10 mouse cellular contexts compared by ENCODE assay signal in the genomic region with DNA sequence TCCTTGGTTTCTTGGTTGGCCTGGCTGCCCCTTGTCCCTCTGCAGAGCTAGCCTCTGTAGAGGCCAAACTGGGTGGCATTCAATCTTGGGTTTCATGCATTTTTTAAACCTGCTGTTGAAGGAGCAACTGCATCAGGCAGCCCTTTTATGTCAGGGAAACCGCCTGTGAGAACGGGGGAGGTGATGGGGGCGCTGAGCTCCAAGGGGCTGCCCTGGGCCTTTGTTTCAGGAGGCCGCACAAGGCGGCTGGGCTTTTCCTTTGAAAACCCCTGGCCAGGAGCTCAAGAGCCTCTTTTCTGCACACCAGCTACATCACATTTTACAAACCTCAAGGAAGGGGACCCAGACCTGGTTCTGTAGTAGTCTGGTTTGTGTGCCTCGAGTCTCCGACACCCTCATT. TPM values are rescaled to one million over a fixed set of nuclear protein-coding genes. Genes with fewer than 3 reads are reported as not detected.
DNase-seq lines count a peak whose midpoint lies in the region; ATAC-seq and TF ChIP-seq lines count a peak whose summit lies in the region.
"Had no signal": no experiment of that assay in that cellular context is flagged by ENCODE, and none has a peak within 500 bp of the region (broad histone marks: within the 10 kb centered on the region; RNA-seq: fewer than 3 reads in every experiment).

No protein-coding gene starts in this region.

- peak overlapping the region; percentile 70 for H3K27ac ChIP-seq in heart, embryonic 10.5 days
- peak overlapping the region; percentile 74 for H3K27ac ChIP-seq in hindbrain, embryonic 12.5 days
- 0 out of 2 replicates have a peak overlapping the region, but pooled peaks have one; percentile 3 for H3K27ac ChIP-seq in midbrain, postnatal 0 days (ENCODE audit: low read depth, low read length)

- no peak for DNase-seq in heart, embryonic 10.5 days (ENCODE audit: low spot score)
- DNase-seq in heart, adult 8-10 months (ENCODE audit: low spot score): no peak
- DNase-seq in embryo, embryonic 10 days (ENCODE audit: low spot score): peak; percentile 72
- no peak for DNase-seq in midbrain, postnatal 0 days (ENCODE audit: low spot score)
- DNase-seq in adrenal gland, adult 18-20 months (ENCODE audit: low spot score in 2 of 2): no peak
- no peak for DNase-seq in cerebellum, postnatal 14 days
- DNase-seq: lung, adult 18-20 months had no signal

- H3K9me3 ChIP-seq in heart, embryonic 10.5 days: no peaks in the 10 kb centered on the region
- H3K9me3 ChIP-seq in hindbrain, embryonic 12.5 days (replicated peaks): no peaks in the 10 kb centered on the region
- H3K9me3 ChIP-seq in midbrain, postnatal 0 days (ENCODE audit: low read length): no peaks in the 10 kb centered on the region

- H3K27me3 ChIP-seq in heart, embryonic 10.5 days (ENCODE audit: insufficient read depth, poor library complexity, severe bottlenecking): peaks cover 38% of the 10 kb centered on the region
- H3K27me3 ChIP-seq in hindbrain, embryonic 12.5 days: peaks cover 53% of the 10 kb centered on the region
- H3K27me3 ChIP-seq in midbrain, postnatal 0 days (ENCODE audit: insufficient read depth, low read length): no peaks in the 10 kb centered on the region; the same call in 1 of the 2 replicates

- no peak for TF ChIP-seq CTCF in midbrain, postnatal 0 days (IDR thresholded peaks at IDR 0.05)

- no peak overlapping the region for H3K9ac ChIP-seq in hindbrain, embryonic 12.5 days
- H3K9ac ChIP-seq in midbrain, postnatal 0 days (replicated peaks; ENCODE audit: low read length, poor library complexity, severe bottlenecking): no peak overlapping the region

- H3K36me3 ChIP-seq in heart, embryonic 10.5 days: no peaks in the 10 kb centered on the region
- no peaks in the 10 kb centered on the region for H3K36me3 ChIP-seq in hindbrain, embryonic 12.5 days
- H3K36me3 ChIP-seq in midbrain, postnatal 0 days (ENCODE audit: insufficient read depth, low read length): no peaks in the 10 kb centered on the region

- no peak overlapping the region for H3K4me3 ChIP-seq in heart, embryonic 10.5 days
- H3K4me3 ChIP-seq in hindbrain, embryonic 12.5 days: no peak overlapping the region
- H3K4me3 ChIP-seq in midbrain, postnatal 0 days (ENCODE audit: low read depth, low read length): no peak overlapping the region

- WGBS in heart, embryonic 10.5 days: 37% methylated on average over 7 of the region's 7 CpGs
- WGBS in hindbrain, embryonic 12.5 days: 7% methylated on average over 7 of the region's 7 CpGs
- 22% methylated on average over 7 of the region's 7 CpGs for WGBS in midbrain, postnatal 0 days

- peaks cover 35% of the 10 kb centered on the region for H3K4me1 ChIP-seq in heart, embryonic 10.5 days
- peaks cover 39% of the 10 kb centered on the region for H3K4me1 ChIP-seq in hindbrain, embryonic 12.5 days
- H3K4me1 ChIP-seq in midbrain, postnatal 0 days (ENCODE audit: insufficient read depth, low read length): 0 out of 2 replicates have a peak, but pooled peaks cover 11% of the 10 kb centered on the region

- peak; percentile 60 for ATAC-seq in hindbrain, embryonic 12.5 days (ENCODE audit: low FRiP score)
- ATAC-seq in midbrain, postnatal 0 days (ENCODE audit: low FRiP score): no peak
- no peak for ATAC-seq in megakaryocyte progenitor cell, adult 5-6 weeks (replicated peaks; ENCODE audit: poor library complexity)
- ATAC-seq: Patski had no signal

- 0 out of 2 replicates have a peak overlapping the region, but pooled peaks have one; percentile 28 for H3K4me2 ChIP-seq in hindbrain, embryonic 12.5 days (replicated peaks)
- H3K4me2 ChIP-seq in midbrain, postnatal 0 days (ENCODE audit: low read depth, low read length, poor library complexity, severe bottlenecking): peak overlapping the region; percentile 1; the same call in 1 of the 2 replicates

RNA-seq across cellular contexts. Expression of a gene that starts 25.6 kb away (rescaled TPM):
- 0.23 and 0.38 TPM in 2 replicates for polyA plus RNA-seq in heart, embryonic 10.5 days (2016; fragmentation: Nextera tagmentation; extraction: Ambion mirVana)
- total RNA-seq in heart, adult 8-10 months (2022): 1 to 10 TPM in 1 of 4 experiments, under 1 TPM in 3; 0.16 to 1.1 (median 0.46) TPM
- 1.3 and 1.5 TPM in 2 replicates for polyA plus RNA-seq in hindbrain, embryonic 12.5 days (2016; fragmentation: Nextera tagmentation; extraction: Ambion mirVana)
- total RNA-seq in midbrain, postnatal 0 days (2014; rRNA removed): 0.66 TPM in 1 of 2 replicates, not detected in the other
- 0.59 and 0.83 TPM in 2 replicates for polyA plus RNA-seq in midbrain, postnatal 0 days (2015; fragmentation: Nextera tagmentation; extraction: Ambion mirVana)
- under 1 TPM; 0.20 to 0.74 TPM for total RNA-seq in adrenal gland, adult 18-20 months (2021)
- 0.12 TPM in 1 of 2 replicates, not detected in the other for total RNA-seq in megakaryocyte progenitor cell, adult 5-6 weeks (2015)
- total RNA-seq in megakaryocyte progenitor cell, adult 5-6 weeks (2017): 0.29 and 1.2 TPM in 2 replicates

RNA-seq across cellular contexts. Expression of a gene that starts 50.6 kb away (rescaled TPM):
- polyA plus RNA-seq in heart, embryonic 10.5 days (2016; fragmentation: Nextera tagmentation; extraction: Ambion mirVana): 76.2 and 85.1 TPM in 2 replicates
- total RNA-seq in heart, adult 8-10 months (2022): 100 to 1,000 TPM in 3 of 4 experiments, 10 to 100 TPM in 1; 98.7 to 109 (median 103) TPM
- polyA plus RNA-seq in hindbrain, embryonic 12.5 days (2016; fragmentation: Nextera tagmentation; extraction: Ambion mirVana): 35.8 and 38.9 TPM in 2 replicates
- total RNA-seq in midbrain, postnatal 0 days (2014; rRNA removed): 21.3 and 22.7 TPM in 2 replicates
- polyA plus RNA-seq in midbrain, postnatal 0 days (2015; fragmentation: Nextera tagmentation; extraction: Ambion mirVana): 47.0 and 49.1 TPM in 2 replicates
- 10 to 100 TPM; 68.6 to 77.2 TPM for total RNA-seq in adrenal gland, adult 18-20 months (2021)
- 261 and 284 TPM in 2 replicates for total RNA-seq in megakaryocyte progenitor cell, adult 5-6 weeks (2015)
- total RNA-seq in megakaryocyte progenitor cell, adult 5-6 weeks (2017): 96.7 and 120 TPM in 2 replicates

Comparison
In these comparisons a context has a peak if more than half of its experiments do, and no peak if none do; other contexts are left out.
1. H3K27ac ChIP-seq: peak in every context shown above with its lines; median percentile 74 in hindbrain, embryonic 12.5 days; 70 in heart, embryonic 10.5 days; 3 in midbrain, postnatal 0 days.